Mouse (Mus musculus): ENCODE measurements around the gene Nkpd1. TPM values are rescaled to one million over a fixed set of nuclear protein-coding genes. Genes with fewer than 3 reads are reported as not detected.
A peak's percentile ranks its signal among the peaks of the same experiment; 100 is the strongest.

Nkpd1 gene
- polyA plus RNA-seq, 1 experiment from 2014 or later, result not detected

DNA sequence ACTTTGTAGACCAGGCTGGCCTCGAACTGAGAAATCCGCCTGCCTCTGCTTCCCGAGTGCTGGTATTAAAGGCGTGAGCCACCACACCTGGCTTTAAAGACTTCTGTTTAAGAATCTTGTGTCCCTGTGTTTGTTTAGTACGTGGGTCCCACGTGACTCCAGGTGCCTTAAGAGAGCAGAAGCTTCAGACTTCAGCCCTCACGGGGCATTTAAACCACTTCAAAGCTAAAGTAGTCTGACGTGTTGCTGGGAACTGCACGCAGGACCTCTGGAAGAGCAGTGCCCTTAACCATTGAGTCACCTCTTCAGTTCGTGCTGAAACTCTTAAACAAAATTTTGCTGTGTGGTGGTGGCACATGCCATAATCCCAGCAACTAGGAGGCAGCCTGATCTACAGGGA, 31.8 kb downstream of the Nkpd1 start:
- H3K9me3 ChIP-seq (replicated peaks), result no peaks in the 10 kb centered on the region
- no peak overlapping the region for H3K9ac ChIP-seq
- ATAC-seq (replicated peaks; ENCODE audit: insufficient number of reproducible peaks, insufficient read depth, low FRiP score, low read depth), result no peak
- H3K4me1 ChIP-seq (replicated peaks), result peaks cover 22% of the 10 kb centered on the region
- no peak overlapping the region for H3K27ac ChIP-seq
- H3K36me3 ChIP-seq, result no peaks in the 10 kb centered on the region; the same call in 1 of the 2 replicates
- H3K4me2 ChIP-seq, result no peak overlapping the region
- H3K27me3 ChIP-seq, result no peaks in the 10 kb centered on the region
- 78% methylated on average over 10 of the region's 10 CpGs for WGBS
- H3K4me3 ChIP-seq, result no peak overlapping the region

DNA sequence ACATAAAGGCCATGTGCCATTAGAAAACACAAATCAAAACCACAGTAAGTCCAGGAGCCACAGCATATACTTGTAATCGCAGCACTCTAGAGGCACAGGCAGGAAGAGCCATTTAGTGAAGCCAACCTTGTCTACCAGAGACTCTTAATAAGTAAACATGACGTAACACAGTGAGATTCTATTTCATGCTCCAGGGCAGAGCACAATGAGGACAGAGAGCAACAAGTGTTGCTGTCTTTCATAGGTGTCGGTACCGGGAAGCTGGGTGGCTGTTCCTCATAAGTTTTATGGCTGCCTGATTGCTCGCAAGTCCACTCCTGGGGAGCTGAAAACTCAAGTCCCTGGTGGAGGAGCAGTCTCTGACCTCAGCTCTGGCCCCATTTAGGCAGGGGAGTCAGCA, 34.0 kb downstream of the Nkpd1 start:
- ATAC-seq (replicated peaks; ENCODE audit: insufficient number of reproducible peaks, insufficient read depth, low FRiP score, low read depth), result no peak
- H3K9ac ChIP-seq, result no peak overlapping the region
- no peak overlapping the region for H3K27ac ChIP-seq
- H3K4me1 ChIP-seq (replicated peaks), result peaks cover 15% of the 10 kb centered on the region
- H3K9me3 ChIP-seq (replicated peaks), result no peaks in the 10 kb centered on the region
- H3K36me3 ChIP-seq, result no peaks in the 10 kb centered on the region; the same call in 1 of the 2 replicates
- H3K4me3 ChIP-seq, result no peak overlapping the region
- 84% methylated on average over 5 of the region's 5 CpGs for WGBS
- H3K4me2 ChIP-seq, result no peak overlapping the region
- no peaks in the 10 kb centered on the region for H3K27me3 ChIP-seq

DNA sequence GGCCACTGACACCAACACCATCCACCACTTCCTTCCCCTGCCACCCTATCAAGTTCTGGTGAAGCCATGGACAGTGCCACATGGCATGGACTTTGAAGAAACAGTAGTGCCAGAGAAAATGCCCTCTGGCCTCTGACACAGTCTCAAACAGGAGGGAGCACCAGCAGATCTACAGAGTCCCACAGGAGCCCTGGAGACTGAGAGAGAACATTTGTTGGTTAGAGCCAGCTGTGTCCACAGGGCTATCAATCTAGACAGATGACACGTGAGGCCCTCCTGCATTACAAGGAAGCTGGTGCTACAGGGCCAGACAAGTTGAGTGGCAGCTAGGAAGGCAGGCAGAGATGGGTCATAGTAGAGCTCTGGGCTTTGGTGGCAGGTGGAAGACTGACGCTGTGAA, 34.8 kb downstream of the Nkpd1 start:
- no peak overlapping the region for H3K9ac ChIP-seq
- no peaks in the 10 kb centered on the region; the same call in 1 of the 2 replicates for H3K36me3 ChIP-seq

DNA sequence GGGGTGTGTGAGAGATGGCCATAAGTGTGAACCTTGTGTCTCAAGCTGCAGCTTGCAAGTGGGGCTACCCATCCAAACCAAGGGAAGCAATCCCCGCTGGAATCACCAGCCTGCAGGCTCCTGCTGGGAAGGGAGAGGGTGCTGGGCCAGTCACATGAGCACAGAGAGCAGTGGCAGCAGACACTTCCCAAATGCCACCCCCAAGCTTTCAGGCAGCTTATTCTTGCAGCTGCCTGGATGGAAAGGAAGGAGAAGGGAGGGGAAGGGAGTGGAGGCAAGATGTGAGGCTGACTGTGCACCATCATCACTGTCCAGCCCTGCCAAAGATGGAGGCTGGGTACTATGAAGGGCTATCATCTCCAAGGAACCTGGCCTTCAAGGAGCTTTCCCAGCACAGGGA, 36.5 kb downstream of the Nkpd1 start:
- ATAC-seq (replicated peaks; ENCODE audit: insufficient number of reproducible peaks, insufficient read depth, low FRiP score, low read depth), result no peak
- H3K9ac ChIP-seq, result no peak overlapping the region
- H3K27me3 ChIP-seq, result no peaks in the 10 kb centered on the region
- WGBS, result 90% methylated on average over 1 of the region's 1 CpGs
- H3K4me2 ChIP-seq, result no peak overlapping the region
- peaks cover 39% of the 10 kb centered on the region for H3K4me1 ChIP-seq (replicated peaks)
- no peak overlapping the region for H3K27ac ChIP-seq
- H3K4me3 ChIP-seq, result no peak overlapping the region
- no peaks in the 10 kb centered on the region; the same call in 1 of the 2 replicates for H3K36me3 ChIP-seq
- no peaks in the 10 kb centered on the region for H3K9me3 ChIP-seq (replicated peaks)

More for the DNA sequence above, 34.8 kb downstream of the Nkpd1 start:
- ATAC-seq (replicated peaks; ENCODE audit: insufficient number of reproducible peaks, insufficient read depth, low FRiP score, low read depth), result no peak
- WGBS, result 38% methylated on average over 2 of the region's 2 CpGs
- Histone ChIP-seq H3K27me3 (no peaks in the 10 kb centered on the region), H3K4me1 (replicated peaks) (peaks cover 22% of the 10 kb centered on the region), H3K4me3 (no peak overlapping the region), H3K27ac (no peak overlapping the region), H3K9me3 (replicated peaks) (no peaks in the 10 kb centered on the region), H3K4me2 (no peak overlapping the region)

DNA sequence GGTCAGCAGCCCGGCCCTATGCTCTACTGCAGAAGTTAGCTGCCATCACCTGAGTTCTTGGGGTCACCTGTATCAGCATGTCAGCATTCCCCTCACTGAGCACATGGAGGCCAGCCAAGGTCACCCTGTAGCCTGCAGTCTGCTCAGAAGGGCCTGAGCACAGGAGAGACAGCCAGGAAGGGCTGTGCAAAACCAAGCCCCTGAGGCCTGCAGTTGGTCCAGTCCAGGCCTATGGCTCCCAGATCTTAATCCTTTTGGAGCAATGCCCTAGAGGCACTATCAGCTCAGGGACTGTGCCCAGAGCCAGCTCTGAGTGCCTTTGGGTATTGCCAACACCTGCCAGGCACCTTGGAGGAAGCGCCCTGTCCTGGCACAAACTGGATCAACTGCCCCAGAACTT, 39.4 kb downstream of the Nkpd1 start:
- no peak for ATAC-seq (replicated peaks; ENCODE audit: insufficient number of reproducible peaks, insufficient read depth, low FRiP score, low read depth)
- peak overlapping the region; percentile 53 for H3K27ac ChIP-seq
- no peak overlapping the region for H3K4me2 ChIP-seq
- no peaks in the 10 kb centered on the region for H3K9me3 ChIP-seq (replicated peaks)
- H3K9ac ChIP-seq, result no peak overlapping the region
- H3K4me3 ChIP-seq, result no peak overlapping the region
- H3K4me1 ChIP-seq (replicated peaks), result peaks cover 59% of the 10 kb centered on the region
- 73% methylated on average over 2 of the region's 2 CpGs for WGBS
- no peaks in the 10 kb centered on the region; the same call in 1 of the 2 replicates for H3K36me3 ChIP-seq
- no peaks in the 10 kb centered on the region for H3K27me3 ChIP-seq

- Histone ChIP-seq H3K4me1 (replicated peaks) (peaks cover 58% of the 10 kb centered on the region), H3K4me2 (no peak overlapping the region)
- ATAC-seq (replicated peaks; ENCODE audit: insufficient number of reproducible peaks, insufficient read depth, low FRiP score, low read depth), result no peak
Observed at GRCm38 (mm10) chr7:19557982-19558900, 40.6 kb downstream of the Nkpd1 start.

GRCm38 (mm10) chr7:19558965-19559364, 41.3 kb downstream of the Nkpd1 start:
- no peaks in the 10 kb centered on the region for H3K27me3 ChIP-seq
- H3K9me3 ChIP-seq (replicated peaks), result no peaks in the 10 kb centered on the region
- H3K9ac ChIP-seq, result no peak overlapping the region
- no peak for ATAC-seq (replicated peaks; ENCODE audit: insufficient number of reproducible peaks, insufficient read depth, low FRiP score, low read depth)
- WGBS, result 40% methylated on average over 2 of the region's 2 CpGs
- peaks cover 65% of the 10 kb centered on the region for H3K4me1 ChIP-seq (replicated peaks)
- peaks cover 3% of the 10 kb centered on the region; the same call in 1 of the 2 replicates for H3K36me3 ChIP-seq
- no peak overlapping the region for H3K27ac ChIP-seq
- no peak overlapping the region for H3K4me2 ChIP-seq
- no peak overlapping the region for H3K4me3 ChIP-seq

More at GRCm38 (mm10) chr7:19557982-19558900, 40.6 kb downstream of the Nkpd1 start:
- H3K9me3 ChIP-seq (replicated peaks), result no peaks in the 10 kb centered on the region
- H3K27me3 ChIP-seq, result no peaks in the 10 kb centered on the region
- no peak overlapping the region for H3K4me3 ChIP-seq
- no peaks in the 10 kb centered on the region; the same call in 1 of the 2 replicates for H3K36me3 ChIP-seq
- H3K27ac ChIP-seq, result 0 out of 2 replicates have a peak overlapping the region, but pooled peaks have one; percentile 30
- 85% methylated on average over 6 of the region's 6 CpGs for WGBS
- no peak overlapping the region for H3K9ac ChIP-seq

GRCm38 (mm10) chr7:19560491-19561260, 43.0 kb downstream of the Nkpd1 start:
- Histone ChIP-seq H3K9me3 (replicated peaks) (no peaks in the 10 kb centered on the region; the same call in 1 of the 2 replicates), H3K27me3 (no peaks in the 10 kb centered on the region), H3K4me2 (peak overlapping the region; percentile 94), H3K4me1 (replicated peaks) (peaks cover 61% of the 10 kb centered on the region), H3K9ac (peak overlapping the region; percentile 84), H3K4me3 (peak overlapping the region; percentile 80), H3K36me3 (peaks cover 19% of the 10 kb centered on the region), H3K27ac (peak overlapping the region; percentile 90)
- WGBS, result 19% methylated on average over 11 of the region's 11 CpGs
- ATAC-seq (replicated peaks; ENCODE audit: insufficient number of reproducible peaks, insufficient read depth, low FRiP score, low read depth), result no peak

DNA sequence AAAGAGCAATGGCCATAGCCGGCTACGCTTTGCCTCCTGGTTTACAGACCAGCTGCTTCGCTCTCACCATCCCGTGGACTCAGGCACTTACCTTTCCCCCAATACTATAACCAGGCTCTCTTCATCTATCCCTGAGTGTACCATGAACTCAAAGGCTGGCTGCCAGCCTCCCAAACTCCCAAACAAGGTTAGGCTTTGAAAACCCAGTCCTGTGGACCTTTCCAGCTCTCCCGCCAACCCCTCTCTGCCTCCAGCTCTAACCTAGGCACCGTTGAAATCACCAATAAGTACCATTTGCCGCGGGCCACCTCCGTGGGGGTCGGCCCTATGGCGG, 43.8 kb downstream of the Nkpd1 start:
- no peak for ATAC-seq (replicated peaks; ENCODE audit: insufficient number of reproducible peaks, insufficient read depth, low FRiP score, low read depth)
- Histone ChIP-seq H3K27ac (peak overlapping the region; percentile 90), H3K4me3 (peak overlapping the region; percentile 80), H3K9ac (peak overlapping the region; percentile 84), H3K9me3 (replicated peaks) (no peaks in the 10 kb centered on the region; the same call in 1 of the 2 replicates), H3K4me2 (peak overlapping the region; percentile 94), H3K36me3 (peaks cover 19% of the 10 kb centered on the region), H3K4me1 (replicated peaks) (peaks cover 58% of the 10 kb centered on the region), H3K27me3 (no peaks in the 10 kb centered on the region)
- WGBS, result under 1% methylated on average over 11 of the region's 11 CpGs

- peak overlapping the region; percentile 94 for H3K4me2 ChIP-seq
- no peaks in the 10 kb centered on the region; the same call in 1 of the 2 replicates for H3K9me3 ChIP-seq (replicated peaks)
- WGBS, result under 1% methylated on average over 102 of the region's 102 CpGs
- H3K4me1 ChIP-seq (replicated peaks), result peaks cover 52% of the 10 kb centered on the region
- H3K27me3 ChIP-seq, result no peaks in the 10 kb centered on the region
- H3K9ac ChIP-seq, result peak overlapping the region; percentile 84
- H3K36me3 ChIP-seq, result peaks cover 24% of the 10 kb centered on the region
- peak; percentile 88 for ATAC-seq (replicated peaks; ENCODE audit: insufficient number of reproducible peaks, insufficient read depth, low FRiP score, low read depth)
- peak overlapping the region; percentile 90 for H3K27ac ChIP-seq
- peak overlapping the region; percentile 80 for H3K4me3 ChIP-seq
Observed at GRCm38 (mm10) chr7:19561765-19562642, 44.4 kb downstream of the Nkpd1 start.

Data from heart, embryonic 15.5 days (tissue).